Mouse (Mus musculus): ENCODE data around the gene Rgs3. TPM values are rescaled to one million over a fixed set of nuclear protein-coding genes. Genes with fewer than 3 reads are reported as not detected.

Rgs3 gene
- total RNA-seq, 2 experiments from 2014 or later, result 18.9 to 23.6 TPM

GRCm38 (mm10) chr4:62736421-62736820 lies 176.8 kb downstream of the Rgs3 start:
- no peak for DNase-seq (ENCODE audit: extremely low spot score in 1 of 2, low spot score in 1 of 2)

- no peak for DNase-seq (ENCODE audit: extremely low spot score in 1 of 2, low spot score in 1 of 2)
These were observed 177.3 kb downstream of the Rgs3 start for GRCm38 (mm10) chr4:62736904-62737303.

GRCm38 (mm10) chr4:62737983-62738695 lies 178.5 kb downstream of the Rgs3 start:
- no peak for DNase-seq (ENCODE audit: extremely low spot score in 1 of 2, low spot score in 1 of 2)

- DNase-seq (ENCODE audit: extremely low spot score in 1 of 2, low spot score in 1 of 2), result no peak
These were observed 179.3 kb downstream of the Rgs3 start for GRCm38 (mm10) chr4:62738996-62739395.

DNA sequence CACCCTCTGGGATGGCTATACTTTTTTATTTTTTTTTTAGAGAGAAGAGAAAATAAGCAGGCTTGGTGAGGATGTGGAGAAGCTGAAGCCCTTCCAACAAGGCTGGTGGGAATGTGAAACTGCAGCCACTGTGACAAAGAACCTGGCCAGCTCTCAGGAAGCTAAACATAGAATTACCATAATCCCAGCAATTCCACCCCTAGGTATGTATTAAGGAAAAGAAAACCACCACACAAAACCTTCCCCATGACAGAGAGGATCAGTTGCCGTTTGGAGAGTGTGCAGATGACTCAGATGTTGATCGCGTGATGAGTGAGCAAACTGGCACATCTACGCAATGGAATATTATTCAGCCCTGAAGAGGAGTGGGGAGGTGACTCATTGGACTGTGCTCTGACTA lies 179.9 kb downstream of the Rgs3 start:
- no peak for DNase-seq (ENCODE audit: extremely low spot score in 1 of 2, low spot score in 1 of 2)

DNA sequence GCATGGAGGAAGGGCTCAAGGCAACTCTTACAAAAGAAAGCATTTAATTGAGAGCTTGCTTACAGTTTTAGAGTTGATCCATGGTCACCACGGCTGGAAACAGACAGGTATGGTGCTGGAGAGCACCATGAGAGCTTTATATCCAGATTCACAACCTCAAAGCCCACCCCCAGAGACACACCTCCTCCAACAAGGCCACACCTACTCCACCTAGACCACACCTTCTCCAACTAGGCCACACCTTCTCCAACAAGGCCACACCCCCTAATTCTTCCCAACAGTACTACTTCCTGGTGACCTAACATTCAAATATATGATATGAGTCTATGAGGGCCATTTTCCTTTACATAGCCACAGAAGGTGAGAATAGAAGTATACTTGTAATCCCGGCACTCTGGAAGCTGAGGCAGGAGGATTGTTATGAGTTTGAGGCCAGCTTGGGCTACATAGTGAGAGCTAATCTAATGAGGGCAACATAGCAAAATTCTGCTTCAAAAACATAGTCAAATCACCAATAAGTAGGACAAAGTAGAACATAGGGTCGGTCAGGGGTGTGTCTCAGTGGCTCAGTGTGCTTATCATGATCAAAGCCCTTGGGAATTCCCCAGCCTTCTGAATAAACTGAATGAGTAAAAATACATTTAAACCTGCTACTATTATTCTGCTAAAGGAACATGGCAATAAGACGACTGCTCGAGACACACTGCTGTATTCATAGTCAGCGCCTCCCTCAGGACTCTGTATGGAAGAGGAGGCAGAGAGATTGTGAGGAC lies 180.8 kb downstream of the Rgs3 start:
- DNase-seq (ENCODE audit: extremely low spot score in 1 of 2, low spot score in 1 of 2), result no peak

GRCm38 (mm10) chr4:62741055-62741453 lies 181.4 kb downstream of the Rgs3 start:
- DNase-seq (ENCODE audit: extremely low spot score in 1 of 2, low spot score in 1 of 2), result no peak

- no peak for DNase-seq (ENCODE audit: extremely low spot score in 1 of 2, low spot score in 1 of 2)
These were observed 182.0 kb downstream of the Rgs3 start for GRCm38 (mm10) chr4:62741601-62742000.

- DNase-seq (ENCODE audit: extremely low spot score in 1 of 2, low spot score in 1 of 2), result no peak
These were observed 183.5 kb downstream of the Rgs3 start for GRCm38 (mm10) chr4:62742885-62743760.

DNA sequence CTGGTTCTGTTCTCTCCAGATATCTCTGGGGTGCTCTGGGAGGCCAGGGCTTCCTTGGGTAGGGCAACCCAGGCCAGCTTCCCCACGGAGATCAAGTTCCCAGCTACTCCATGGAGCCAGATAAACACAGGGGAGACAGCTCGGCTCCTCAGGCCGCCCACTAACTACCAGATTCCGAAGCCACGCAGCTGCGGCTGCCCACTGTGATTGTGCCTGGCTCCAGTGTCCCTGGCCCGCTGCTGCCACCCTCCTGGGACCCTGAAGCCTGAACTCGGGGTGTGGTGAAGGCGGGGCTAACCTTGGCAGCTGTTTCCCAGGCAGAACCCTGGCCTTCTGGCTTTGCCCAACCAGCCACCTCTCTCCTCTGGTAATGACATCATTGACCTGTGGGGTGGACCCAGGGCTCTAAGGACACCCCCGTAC lies 184.9 kb downstream of the Rgs3 start:
- DNase-seq (ENCODE audit: extremely low spot score in 1 of 2, low spot score in 1 of 2), result no peak

DNA sequence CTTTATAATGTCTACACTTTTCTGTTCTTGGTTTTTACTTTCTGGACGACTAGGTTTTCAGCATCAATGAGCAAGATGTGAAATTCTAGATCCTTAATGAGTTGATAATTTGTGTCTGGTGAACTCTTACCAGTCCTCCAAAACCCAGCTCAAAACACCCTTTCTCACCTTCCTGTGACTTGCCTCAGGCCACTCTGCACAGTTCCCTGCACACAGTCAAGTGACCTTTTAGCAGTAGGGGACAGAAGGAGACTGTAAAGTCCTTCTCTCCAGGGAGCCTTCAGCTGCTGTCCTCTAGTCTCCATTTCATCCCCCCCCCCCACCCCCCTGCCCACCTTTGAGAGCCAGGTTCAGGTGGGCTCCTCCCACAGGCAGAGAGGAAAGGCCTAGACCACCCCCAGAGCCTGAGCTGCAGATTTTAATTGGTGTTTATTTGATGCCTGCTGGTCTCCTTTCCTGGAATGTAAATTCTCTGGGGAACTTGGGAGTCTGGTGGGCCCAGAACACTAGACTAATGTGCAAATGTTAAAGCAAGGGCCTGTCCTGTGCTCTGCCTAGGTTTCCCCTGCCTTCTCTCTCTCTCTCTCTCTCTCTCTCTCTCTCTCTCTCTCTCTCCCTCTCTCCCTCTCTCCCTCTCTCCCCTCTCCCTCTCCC lies 185.5 kb downstream of the Rgs3 start:
- DNase-seq (ENCODE audit: extremely low spot score in 1 of 2, low spot score in 1 of 2), result no peak

Other genes with a start within 250 kb of the Rgs3 start
- 10 to 100 TPM; 38.1 to 44.2 TPM for gene Fkbp15, start 199.3 kb upstream of the Rgs3 start, total RNA-seq (2021)
- gene Slc31a1, start 199.1 kb upstream of the Rgs3 start, total RNA-seq (2021), result 10 to 100 TPM; 16.2 to 16.8 TPM
- 10 to 100 TPM; 43.0 to 51.1 TPM for gene Cdc26, start 151.2 kb upstream of the Rgs3 start, total RNA-seq (2021)
- 10 to 100 TPM; 12.4 to 12.6 TPM for gene Prpf4, start 151.1 kb upstream of the Rgs3 start, total RNA-seq (2021)
- not detected for gene Rnf183, start 124.6 kb upstream of the Rgs3 start, total RNA-seq (2021)
- 1 to 10 TPM; 6.7 to 8.5 TPM for gene Wdr31, start 89.0 kb upstream of the Rgs3 start, total RNA-seq (2021)
- under 1 TPM; 0.20 to 0.38 TPM for gene Bspry, start 79.8 kb upstream of the Rgs3 start, total RNA-seq (2021)
- gene Hdhd3, start 56.4 kb upstream of the Rgs3 start, total RNA-seq (2021), result 10 to 100 TPM in 1 of 2 experiments, 1 to 10 TPM in 1; 9.4 to 10.7 TPM
- 10 to 100 TPM; 25.8 to 28.9 TPM for gene Alad, start 39.9 kb upstream of the Rgs3 start, total RNA-seq (2021)
- 10 to 100 TPM; 21.0 to 21.9 TPM for gene Pole3, start 34.8 kb upstream of the Rgs3 start, total RNA-seq (2021)
- under 1 TPM; 0.21 to 0.54 TPM for gene 4933430I17Rik, start 34.5 kb upstream of the Rgs3 start, total RNA-seq (2021)

Data from layer of hippocampus, postnatal 25 days (tissue).